ENCODE assay signal across 11 mouse cellular contexts in genomic region chr15:12605239-12605993, GRCm38 (mm10).
DNase-seq lines count a peak whose midpoint lies in the region; ATAC-seq and TF ChIP-seq lines count a peak whose summit lies in the region.
"Had no signal": no experiment of that assay in that cellular context is flagged by ENCODE, and none has a peak within 500 bp of the region (broad histone marks: within the 10 kb centered on the region; RNA-seq: fewer than 3 reads in every experiment).

No protein-coding gene starts in this region.

- no peak overlapping the region for H3K9ac ChIP-seq in embryonic facial prominence, embryonic 13.5 days
- no peak overlapping the region for H3K9ac ChIP-seq in heart, embryonic 14.5 days (ENCODE audit: low read length)
- H3K9ac ChIP-seq in limb, embryonic 15.5 days = no peak overlapping the region
- H3K9ac ChIP-seq: liver, embryonic 13.5 days; midbrain, embryonic 15.5 days had no signal

- TF ChIP-seq POLR2A in kidney, adult 2 months (IDR thresholded peaks at IDR 0.05; ENCODE audit: low read depth, low read length) = no peak

- no peak for TF ChIP-seq CTCF in kidney, adult 2 months (conservative IDR thresholded peaks at IDR 0.05; ENCODE audit: insufficient read depth, insufficient read length, low read depth, low read length)

- peak; percentile 25 for DNase-seq in kidney, adult 2 months
- DNase-seq in kidney, adult 8-10 months = no peak
- DNase-seq in thymus, postnatal 14 days = no peak
- DNase-seq: embryo, embryonic 11 days; liver, embryonic 13.5 days had no signal

- H3K27me3 ChIP-seq in kidney, adult 2 months (replicated peaks; ENCODE audit: control insufficient read depth, insufficient read depth, low read length) = no peaks in the 10 kb centered on the region
- no peaks in the 10 kb centered on the region for H3K27me3 ChIP-seq in embryonic facial prominence, embryonic 13.5 days
- no peaks in the 10 kb centered on the region for H3K27me3 ChIP-seq in heart, embryonic 14.5 days (ENCODE audit: control insufficient read depth, insufficient read depth, low read length)
- no peaks in the 10 kb centered on the region for H3K27me3 ChIP-seq in limb, embryonic 15.5 days
- H3K27me3 ChIP-seq: CH12.LX; liver, embryonic 13.5 days; midbrain, embryonic 15.5 days had no signal

- no peaks in the 10 kb centered on the region for H3K4me1 ChIP-seq in kidney, adult 2 months (ENCODE audit: control insufficient read depth, insufficient read depth, low read length)
- peaks cover 15% of the 10 kb centered on the region for H3K4me1 ChIP-seq in embryonic facial prominence, embryonic 13.5 days
- H3K4me1 ChIP-seq in heart, embryonic 14.5 days (ENCODE audit: control insufficient read depth in 2 of 2, insufficient read depth in 2 of 2, low read length in 2 of 2) = peaks cover 7 to 10% of the 10 kb centered on the region in 2 experiments; a peak in 1 of 4 replicates
- peaks cover 16% of the 10 kb centered on the region for H3K4me1 ChIP-seq in limb, embryonic 15.5 days
- H3K4me1 ChIP-seq: liver, embryonic 13.5 days; midbrain, embryonic 15.5 days had no signal

- 0 out of 2 replicates have a peak, but pooled peaks cover 3% of the 10 kb centered on the region for H3K9me3 ChIP-seq in embryonic facial prominence, embryonic 13.5 days
- H3K9me3 ChIP-seq in heart, embryonic 14.5 days (ENCODE audit: control insufficient read depth, low read length) = no peaks in the 10 kb centered on the region
- no peaks in the 10 kb centered on the region for H3K9me3 ChIP-seq in limb, embryonic 15.5 days
- H3K9me3 ChIP-seq: midbrain, embryonic 15.5 days had no signal

- WGBS in kidney, adult 2 months = 70% methylated on average over 10 of the region's 10 CpGs
- 66% methylated on average over 10 of the region's 10 CpGs for WGBS in embryonic facial prominence, embryonic 13.5 days
- WGBS in heart, embryonic 14.5 days = 61% methylated on average over 10 of the region's 10 CpGs
- 34% methylated on average over 10 of the region's 10 CpGs for WGBS in limb, embryonic 15.5 days

- no peak overlapping the region for H3K4me2 ChIP-seq in embryonic facial prominence, embryonic 13.5 days
- H3K4me2 ChIP-seq in heart, embryonic 14.5 days (ENCODE audit: low read length) = no peak overlapping the region
- 0 out of 2 replicates have a peak overlapping the region, but pooled peaks have one; percentile 20 for H3K4me2 ChIP-seq in limb, embryonic 15.5 days
- H3K4me2 ChIP-seq: liver, embryonic 13.5 days; midbrain, embryonic 15.5 days had no signal

- H3K36me3 ChIP-seq in kidney, adult 2 months (ENCODE audit: control insufficient read depth, insufficient read depth, low read length) = no peaks in the 10 kb centered on the region
- no peaks in the 10 kb centered on the region for H3K36me3 ChIP-seq in embryonic facial prominence, embryonic 13.5 days
- H3K36me3 ChIP-seq in heart, embryonic 14.5 days (ENCODE audit: control insufficient read depth, insufficient read depth, low read length) = no peaks in the 10 kb centered on the region
- no peaks in the 10 kb centered on the region for H3K36me3 ChIP-seq in limb, embryonic 15.5 days
- H3K36me3 ChIP-seq: liver, embryonic 13.5 days; midbrain, embryonic 15.5 days had no signal

- no peak for ATAC-seq in embryonic facial prominence, embryonic 13.5 days (ENCODE audit: insufficient number of reproducible peaks, insufficient read depth, low FRiP score, low TSS enrichment, low read depth)
- ATAC-seq in heart, embryonic 14.5 days (ENCODE audit: insufficient number of reproducible peaks, insufficient read depth, low FRiP score, low read depth) = no peak
- peak; percentile 80 for ATAC-seq in limb, embryonic 15.5 days (ENCODE audit: insufficient number of reproducible peaks, low FRiP score, low TSS enrichment, low read depth)
- no peak for ATAC-seq in cerebellum, adult (ENCODE audit: insufficient number of reproducible peaks, low FRiP score, low TSS enrichment)
- ATAC-seq: midbrain, embryonic 15.5 days had no signal

- no peak overlapping the region for H3K4me3 ChIP-seq in kidney, adult 2 months (ENCODE audit: insufficient read depth, low read depth, low read length)
- no peak overlapping the region for H3K4me3 ChIP-seq in embryonic facial prominence, embryonic 13.5 days
- H3K4me3 ChIP-seq in heart, embryonic 14.5 days (ENCODE audit: control insufficient read depth in 1 of 2, insufficient read depth in 1 of 2, low read depth in 1 of 2, low read length in 2 of 2) = no peak overlapping the region
- no peak overlapping the region for H3K4me3 ChIP-seq in limb, embryonic 15.5 days
- H3K4me3 ChIP-seq: liver, embryonic 13.5 days; midbrain, embryonic 15.5 days had no signal

- no peak overlapping the region for H3K27ac ChIP-seq in kidney, adult 2 months (ENCODE audit: insufficient read depth, low read depth, low read length)
- H3K27ac ChIP-seq in embryonic facial prominence, embryonic 13.5 days = peak overlapping the region; percentile 76
- peak overlapping the region; percentile 41 to 52; a peak in 2 of 4 replicates for H3K27ac ChIP-seq in heart, embryonic 14.5 days (replicated peaks in 1 of 2; ENCODE audit: control insufficient read depth in 1 of 2, insufficient read depth in 1 of 2, low read depth in 2 of 2, low read length in 2 of 2)
- H3K27ac ChIP-seq in limb, embryonic 15.5 days = peak overlapping the region; percentile 80
- H3K27ac ChIP-seq: liver, embryonic 13.5 days; midbrain, embryonic 15.5 days had no signal
